Mouse (Mus musculus) kidney, adult 2 months (tissue): Measurements from ENCODE around the gene Scn5a. TPM values are rescaled to one million over a fixed set of nuclear protein-coding genes. Genes with fewer than 3 reads are reported as not detected.

Experiments
- DNase-seq: peaks from one replicate; pipeline ENCODE4 v3.0.0; 2021
- H3K27ac ChIP-seq: fragments of 200-500 bp; 2 replicates; pipeline ENCODE4 v1.5.1; 2012; ENCODE audit warnings: low read depth, low read length, control low read depth, inconsistent platforms; ENCODE audit not compliant: insufficient read depth
- H3K27me3 ChIP-seq: fragments of 200-500 bp; replicated peaks from 2 replicates; pipeline ENCODE4 v1.6.1; 2012; ENCODE audit warnings: mild to moderate bottlenecking, moderate library complexity, low read length, inconsistent platforms; ENCODE audit not compliant: control insufficient read depth, insufficient read depth
- H3K36me3 ChIP-seq: fragments of 200-500 bp; 2 replicates; pipeline ENCODE4 v1.6.1; 2012; ENCODE audit warnings: mild to moderate bottlenecking, moderate library complexity, low read length, inconsistent platforms; ENCODE audit not compliant: control insufficient read depth, insufficient read depth
- H3K4me1 ChIP-seq: fragments of 200-500 bp; 2 replicates; pipeline ENCODE4 v1.6.1; 2011; ENCODE audit warnings: low read length; ENCODE audit not compliant: control insufficient read depth, insufficient read depth
- H3K4me3 ChIP-seq: fragments of 200-500 bp; 2 replicates; pipeline ENCODE4 v1.5.1; 2011; ENCODE audit warnings: mild to moderate bottlenecking, low read depth, low read length, control low read depth; ENCODE audit not compliant: insufficient read depth
- CTCF ChIP-seq: fragments of 200-500 bp; conservative IDR thresholded peaks from 2 replicates; pipeline ENCODE4 v1.5.1; 2011; ENCODE audit warnings: low read depth, mild to moderate bottlenecking, control low read depth, low read length, moderate library complexity, mixed read lengths; ENCODE audit not compliant: insufficient read depth, insufficient read length
- POLR2A ChIP-seq: fragments of 200-500 bp; IDR thresholded peaks from one replicate; pipeline ENCODE4 v1.6.1; 2011; ENCODE audit warnings: low read depth, low read length, control low read depth
- WGBS: fragments of 180-500 bp; shearing (Covaris S2); methylation state at CpG from one replicate; pipeline ENCODE4 v1.1.7; 2018; 5-methylcytosine and 5-hydroxymethylcytosine counted together
- polyA plus RNA-seq: library from polyadenylated mRNA; depleted of rRNA; stranded (reverse); fragments of >200 nt; gene quantifications from 2 replicates; pipeline ENCODE4 v1.2.3, GENCODE M21; 2012

Gene Scn5a
- polyA plus RNA-seq, 1 experiment = 0.72 TPM

GRCm38 (mm10) chr9:119518177-119518576 lies 60.6 kb downstream of the Scn5a start:
- Histone ChIP-seq H3K27ac (no peak overlapping the region), H3K4me1 (0 out of 2 replicates have a peak, but pooled peaks cover under 1% of the 10 kb centered on the region), H3K27me3 (no peaks in the 10 kb centered on the region), H3K36me3 (no peaks in the 10 kb centered on the region), H3K4me3 (no peak overlapping the region)
- DNase-seq = no peak
- no peak for TF ChIP-seq POLR2A
- 80% methylated on average over 8 of the region's 8 CpGs for WGBS

- 52% methylated on average over 20 of the region's 20 CpGs for WGBS
- TF ChIP-seq CTCF (no peak), POLR2A (no peak)
- Histone ChIP-seq H3K36me3 (no peaks in the 10 kb centered on the region), H3K4me3 (no peak overlapping the region), H3K27ac (no peak overlapping the region), H3K27me3 (no peaks in the 10 kb centered on the region), H3K4me1 (no peaks in the 10 kb centered on the region)
- DNase-seq = no peak
Measured at GRCm38 (mm10) chr9:119517467-119517866, 61.3 kb downstream of the Scn5a start.

GRCm38 (mm10) chr9:119516815-119517214 lies 62.0 kb downstream of the Scn5a start:
- WGBS = 62% methylated on average over 5 of the region's 5 CpGs
- no peak overlapping the region for H3K4me3 ChIP-seq

GRCm38 (mm10) chr9:119515454-119515853 lies 63.4 kb downstream of the Scn5a start:
- Histone ChIP-seq H3K27me3 (no peaks in the 10 kb centered on the region), H3K27ac (no peak overlapping the region), H3K4me3 (no peak overlapping the region), H3K4me1 (no peaks in the 10 kb centered on the region), H3K36me3 (no peaks in the 10 kb centered on the region)
- TF ChIP-seq CTCF (no peak), POLR2A (no peak)
- 92% methylated on average over 9 of the region's 9 CpGs for WGBS
- DNase-seq = no peak

More at GRCm38 (mm10) chr9:119516815-119517214, 62.0 kb downstream of the Scn5a start:
- Histone ChIP-seq H3K27ac (no peak overlapping the region), H3K36me3 (no peaks in the 10 kb centered on the region), H3K27me3 (no peaks in the 10 kb centered on the region), H3K4me1 (no peaks in the 10 kb centered on the region)
- TF ChIP-seq CTCF = no peak
- no peak for TF ChIP-seq POLR2A
- DNase-seq = no peak

GRCm38 (mm10) chr9:119514986-119515385 lies 63.8 kb downstream of the Scn5a start:
- TF ChIP-seq CTCF (no peak), POLR2A (no peak)
- Histone ChIP-seq H3K27me3 (no peaks in the 10 kb centered on the region), H3K4me1 (no peaks in the 10 kb centered on the region), H3K4me3 (no peak overlapping the region), H3K27ac (no peak overlapping the region), H3K36me3 (no peaks in the 10 kb centered on the region)
- WGBS = 54% methylated on average over 8 of the region's 8 CpGs
- peak; percentile 84 for DNase-seq

- no peak for DNase-seq
- H3K36me3 ChIP-seq = no peaks in the 10 kb centered on the region
- 88% methylated on average over 8 of the region's 8 CpGs for WGBS
- H3K27ac ChIP-seq = no peak overlapping the region
- no peak overlapping the region for H3K4me3 ChIP-seq
- TF ChIP-seq CTCF (no peak), POLR2A (no peak)
- H3K27me3 ChIP-seq = no peaks in the 10 kb centered on the region
- H3K4me1 ChIP-seq = no peaks in the 10 kb centered on the region
Measured at GRCm38 (mm10) chr9:119513816-119514215, 65.0 kb downstream of the Scn5a start.

- WGBS = 91% methylated on average over 9 of the region's 9 CpGs
- TF ChIP-seq CTCF = no peak
- TF ChIP-seq POLR2A = no peak
- DNase-seq = no peak
Measured at GRCm38 (mm10) chr9:119512993-119513392, 65.8 kb downstream of the Scn5a start.

GRCm38 (mm10) chr9:119510902-119511301 lies 67.9 kb downstream of the Scn5a start:
- WGBS = 61% methylated on average over 6 of the region's 6 CpGs
- H3K4me1 ChIP-seq = no peaks in the 10 kb centered on the region
- H3K27ac ChIP-seq = no peak overlapping the region
- TF ChIP-seq CTCF = no peak
- TF ChIP-seq POLR2A = no peak
- peak; percentile 65 for DNase-seq
- H3K27me3 ChIP-seq = no peaks in the 10 kb centered on the region
- H3K4me3 ChIP-seq = no peak overlapping the region
- H3K36me3 ChIP-seq = no peaks in the 10 kb centered on the region

More at GRCm38 (mm10) chr9:119512993-119513392, 65.8 kb downstream of the Scn5a start:
- H3K27me3 ChIP-seq = no peaks in the 10 kb centered on the region
- no peak overlapping the region for H3K4me3 ChIP-seq
- no peaks in the 10 kb centered on the region for H3K36me3 ChIP-seq
- H3K27ac ChIP-seq = no peak overlapping the region
- no peaks in the 10 kb centered on the region for H3K4me1 ChIP-seq
